Mouse (Mus musculus): ENCODE data around the gene Zfp507.

Zfp507 gene

DNA sequence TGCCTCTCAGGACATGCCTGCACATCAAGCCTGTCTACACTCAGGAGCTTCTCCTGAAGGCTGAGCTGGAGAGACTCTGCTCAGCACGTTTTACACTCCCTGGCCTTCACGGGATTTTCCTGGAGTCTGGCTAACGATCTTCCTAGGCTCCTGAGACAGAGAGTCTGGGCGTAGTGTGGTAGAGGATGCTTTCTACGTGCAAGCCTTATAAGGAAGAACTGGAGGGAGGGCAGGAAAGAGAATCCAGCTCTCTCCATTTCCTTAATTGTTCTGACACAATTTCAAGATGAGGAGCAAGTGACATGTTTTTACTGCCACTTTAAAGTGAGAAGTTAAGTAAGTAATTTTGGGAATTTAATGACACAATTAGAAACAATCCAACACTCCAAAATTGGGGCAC is 60.9 kb downstream of the Zfp507 start:
- ATAC-seq (ENCODE audit: insufficient number of reproducible peaks, low FRiP score, low TSS enrichment), result no peak

DNA sequence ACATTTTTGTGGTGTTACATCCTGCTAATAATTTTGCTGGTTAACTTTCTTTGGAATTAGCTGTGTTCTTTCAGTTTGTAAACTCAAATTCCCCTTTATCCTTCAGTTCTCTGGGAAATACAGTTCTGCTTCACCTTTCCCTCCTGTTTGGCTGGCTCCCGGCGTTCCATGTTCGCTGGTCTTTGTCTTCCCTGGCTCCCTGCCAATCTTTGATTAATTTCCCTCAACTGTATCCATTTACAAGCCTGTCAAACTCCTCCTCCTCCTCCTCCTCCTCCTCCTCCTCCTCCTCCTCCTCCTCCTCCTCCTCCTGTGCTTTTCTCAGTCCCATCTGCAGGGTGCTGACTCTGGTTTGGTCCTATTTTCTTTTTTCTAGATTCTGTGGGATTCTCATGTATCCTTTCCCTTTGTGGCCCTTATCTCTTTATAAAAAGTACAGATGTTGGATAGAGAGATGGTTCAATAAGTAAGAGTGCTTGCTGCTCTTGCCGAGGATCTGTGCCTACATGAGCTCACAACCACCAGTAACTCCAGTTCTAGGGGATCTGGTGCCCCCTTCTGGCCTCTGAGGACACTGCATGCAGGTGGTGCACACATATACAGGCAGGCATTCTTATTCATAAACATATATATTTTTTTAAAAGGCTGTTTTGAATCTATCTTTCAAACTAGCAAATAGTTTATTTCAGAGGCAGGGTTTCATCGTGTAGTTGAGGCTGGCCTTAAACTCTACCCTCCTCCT is 62.1 kb downstream of the Zfp507 start:
- no peak for ATAC-seq (ENCODE audit: insufficient number of reproducible peaks, low FRiP score, low TSS enrichment)

DNA sequence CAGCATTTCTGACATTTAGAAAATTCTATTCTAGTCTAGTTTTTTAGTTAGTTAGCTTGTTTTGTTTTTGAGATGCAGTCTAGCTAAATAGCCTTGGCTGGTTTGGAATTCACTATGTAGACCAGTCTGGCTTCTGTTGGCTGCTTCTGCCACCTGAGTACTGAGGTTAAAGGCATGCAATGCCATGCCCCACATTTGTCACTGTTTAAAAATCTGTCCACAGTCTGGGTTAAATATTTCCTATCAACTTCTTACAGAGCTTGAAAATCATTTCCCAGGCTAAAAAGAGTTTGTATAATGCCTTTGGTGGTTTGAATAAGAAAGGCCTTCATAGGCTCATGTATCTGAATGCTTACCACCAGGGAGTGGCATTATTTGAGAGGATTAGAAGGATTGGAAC is 63.9 kb downstream of the Zfp507 start:
- no peak for ATAC-seq (ENCODE audit: insufficient number of reproducible peaks, low FRiP score, low TSS enrichment)

DNA sequence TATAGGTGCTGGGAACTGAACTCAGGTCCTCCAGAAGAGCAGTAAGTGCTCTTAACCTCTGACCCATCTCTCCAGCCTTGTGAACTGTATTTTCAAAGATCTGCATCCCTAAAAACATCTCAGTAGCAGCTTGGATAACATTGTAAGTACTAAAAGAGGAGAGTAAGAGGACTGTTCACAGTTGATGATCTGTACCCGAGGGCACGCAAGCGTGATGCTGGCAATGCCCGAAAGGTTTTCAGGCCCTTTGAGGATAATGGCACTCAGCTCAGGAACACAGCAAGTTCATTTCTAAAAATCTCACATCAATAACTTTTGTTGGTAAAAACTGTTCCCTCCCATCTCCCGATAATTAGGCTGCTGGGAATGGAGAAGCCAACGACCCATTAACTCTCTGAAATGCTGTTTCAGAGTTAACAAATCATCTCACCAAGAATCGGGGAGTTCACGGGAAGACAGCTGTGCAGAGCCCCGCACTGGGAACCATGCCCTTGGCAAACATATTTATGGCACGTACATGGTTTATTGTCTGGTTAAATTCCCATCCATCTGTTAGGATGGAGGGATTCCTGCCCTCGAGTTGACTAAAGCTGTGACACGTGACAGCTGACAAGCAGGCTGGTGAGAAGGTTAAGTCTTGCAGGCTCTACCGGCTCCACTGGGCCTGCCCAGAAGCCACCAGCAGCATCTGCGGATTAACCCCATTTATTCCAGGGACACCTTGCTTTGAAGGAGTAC is 69.3 kb downstream of the Zfp507 start:
- no peak for ATAC-seq (ENCODE audit: insufficient number of reproducible peaks, low FRiP score, low TSS enrichment)

DNA sequence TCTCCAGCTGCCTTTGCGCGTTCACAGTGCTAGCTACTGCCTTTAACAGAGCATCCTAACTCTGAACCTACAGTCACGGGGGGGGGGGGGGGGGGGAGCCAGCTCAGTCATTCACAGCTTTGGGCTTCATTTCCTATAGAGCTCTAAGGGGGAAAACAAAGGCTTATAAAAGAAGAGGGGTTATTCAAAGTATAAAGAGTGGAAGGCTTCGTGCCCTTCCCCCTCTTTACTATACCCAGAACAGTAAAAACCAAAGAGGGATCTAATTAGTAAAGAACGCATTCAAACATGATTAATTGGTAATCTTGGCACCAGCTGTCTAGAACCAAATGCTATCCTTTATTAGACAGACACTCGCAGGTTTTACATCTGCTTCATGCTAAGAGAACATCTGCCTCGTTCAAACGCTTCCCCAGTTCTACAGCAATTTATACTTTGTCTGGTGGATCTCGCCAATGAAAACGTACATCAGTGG is 70.2 kb downstream of the Zfp507 start:
- no peak for ATAC-seq (ENCODE audit: insufficient number of reproducible peaks, low FRiP score, low TSS enrichment)

DNA sequence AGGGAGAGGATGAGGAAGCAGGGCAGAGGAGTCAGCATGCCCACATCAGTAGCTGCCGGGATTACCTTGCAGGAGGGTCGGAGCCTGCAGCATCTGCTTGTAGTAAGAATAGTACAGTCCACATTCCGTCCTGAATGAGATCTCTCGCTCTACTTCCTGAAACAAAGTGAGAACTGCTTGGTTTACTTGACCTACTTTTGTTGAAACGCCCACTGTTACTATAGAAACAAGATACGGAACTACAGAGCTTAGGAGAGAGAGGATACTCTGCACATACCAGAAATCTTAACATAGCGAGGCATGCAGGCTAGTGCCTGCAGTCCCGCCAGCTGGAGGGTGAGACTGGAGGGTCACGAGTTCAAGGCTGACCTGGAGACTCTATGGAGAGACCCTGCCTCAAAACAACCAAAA is 73.2 kb downstream of the Zfp507 start:
- no peak for ATAC-seq (ENCODE audit: insufficient number of reproducible peaks, low FRiP score, low TSS enrichment)

DNA sequence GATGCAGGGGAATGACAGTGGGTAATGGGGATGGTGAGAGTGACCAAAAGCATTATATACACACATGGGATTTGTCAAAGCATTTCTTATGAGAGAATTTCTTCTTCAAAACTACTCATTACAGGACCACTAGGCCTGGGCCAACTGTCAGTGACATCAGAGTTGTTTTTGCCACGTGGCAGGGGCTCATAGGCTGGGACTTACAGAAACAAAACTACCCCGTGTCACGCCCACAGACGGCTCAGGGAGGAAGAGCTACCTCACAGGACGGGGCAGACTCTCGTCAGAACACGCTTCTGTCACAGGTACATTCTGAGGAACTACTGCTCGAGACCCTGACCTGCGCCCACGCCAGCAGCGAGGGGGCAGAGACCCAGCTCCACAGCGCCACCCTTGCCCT is 74.4 kb downstream of the Zfp507 start:
- ATAC-seq (ENCODE audit: insufficient number of reproducible peaks, low FRiP score, low TSS enrichment), result no peak

DNA sequence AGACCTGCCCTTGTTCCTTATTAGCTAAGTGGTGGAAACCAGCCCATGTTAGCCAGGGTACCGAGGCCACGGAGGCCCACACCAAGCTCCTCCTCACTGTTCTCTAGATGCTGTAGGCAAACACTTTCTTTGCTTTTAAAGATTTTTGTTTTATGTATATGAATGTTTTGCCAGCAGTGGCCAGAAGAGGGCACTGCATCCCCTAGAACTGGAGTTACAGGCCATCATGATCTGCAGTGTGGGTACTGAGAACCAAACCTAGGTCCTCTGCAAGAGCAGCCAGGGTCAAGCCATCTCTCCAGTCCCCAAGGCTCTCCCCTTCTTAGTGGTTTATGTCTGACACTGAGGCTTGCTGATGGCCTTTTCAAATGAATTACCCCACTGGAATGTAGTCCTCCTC is 79.8 kb downstream of the Zfp507 start:
- ATAC-seq (ENCODE audit: insufficient number of reproducible peaks, low FRiP score, low TSS enrichment), result no peak
